Mouse (Mus musculus): ENCODE data around the gene Gm5148. TPM values are rescaled to one million over a fixed set of nuclear protein-coding genes. Genes with fewer than 3 reads are reported as not detected.

The Gm5148 gene
- polyA plus RNA-seq, 1 experiment from 2014 or later: 4.1 TPM

DNA sequence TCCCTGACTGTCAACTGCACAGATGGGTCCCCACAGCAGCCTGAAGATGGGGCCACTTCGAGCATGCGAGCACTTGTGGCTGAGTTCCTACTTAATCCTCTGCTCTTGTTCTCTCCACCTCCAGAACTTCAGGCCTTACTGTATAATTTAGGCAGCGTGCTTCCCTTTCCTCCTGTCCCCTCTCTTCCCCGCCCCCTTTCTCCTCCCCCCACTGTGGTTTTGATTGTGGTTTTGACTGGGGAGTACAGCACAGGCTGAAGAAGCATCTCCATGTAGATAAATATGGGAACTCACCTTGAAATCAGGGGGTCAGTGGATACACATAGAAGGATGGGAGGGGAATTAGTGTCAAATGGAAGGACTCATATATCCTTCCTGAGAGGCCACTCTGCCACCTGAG, 31.3 kb downstream of the Gm5148 start:
- WGBS (ENCODE audit: insufficient replicate concordance): 30% methylated on average over 4 of the region's 4 CpGs
- Histone ChIP-seq H3K27ac (ENCODE audit: low read depth) (no peak overlapping the region), H3K4me3 (ENCODE audit: low read depth, low read length) (no peak overlapping the region), H3K4me1 (ENCODE audit: insufficient read depth) (no peaks in the 10 kb centered on the region; the same call in 1 of the 2 replicates), H3K36me3 (replicated peaks; ENCODE audit: insufficient read depth, low read length) (no peaks in the 10 kb centered on the region), H3K9ac (replicated peaks) (no peak overlapping the region), H3K9me3 (ENCODE audit: low read length) (no peaks in the 10 kb centered on the region), H3K4me2 (ENCODE audit: low read depth, low read length) (no peak overlapping the region), H3K27me3 (ENCODE audit: insufficient read depth, low read length) (no peaks in the 10 kb centered on the region)
- ATAC-seq (no peak), DNase-seq (no peak)
- TF ChIP-seq CTCF (IDR thresholded peaks at IDR 0.05; ENCODE audit: low read depth) (no peak), EP300 (IDR thresholded peaks at IDR 0.05; ENCODE audit: low read depth) (no peak)

DNA sequence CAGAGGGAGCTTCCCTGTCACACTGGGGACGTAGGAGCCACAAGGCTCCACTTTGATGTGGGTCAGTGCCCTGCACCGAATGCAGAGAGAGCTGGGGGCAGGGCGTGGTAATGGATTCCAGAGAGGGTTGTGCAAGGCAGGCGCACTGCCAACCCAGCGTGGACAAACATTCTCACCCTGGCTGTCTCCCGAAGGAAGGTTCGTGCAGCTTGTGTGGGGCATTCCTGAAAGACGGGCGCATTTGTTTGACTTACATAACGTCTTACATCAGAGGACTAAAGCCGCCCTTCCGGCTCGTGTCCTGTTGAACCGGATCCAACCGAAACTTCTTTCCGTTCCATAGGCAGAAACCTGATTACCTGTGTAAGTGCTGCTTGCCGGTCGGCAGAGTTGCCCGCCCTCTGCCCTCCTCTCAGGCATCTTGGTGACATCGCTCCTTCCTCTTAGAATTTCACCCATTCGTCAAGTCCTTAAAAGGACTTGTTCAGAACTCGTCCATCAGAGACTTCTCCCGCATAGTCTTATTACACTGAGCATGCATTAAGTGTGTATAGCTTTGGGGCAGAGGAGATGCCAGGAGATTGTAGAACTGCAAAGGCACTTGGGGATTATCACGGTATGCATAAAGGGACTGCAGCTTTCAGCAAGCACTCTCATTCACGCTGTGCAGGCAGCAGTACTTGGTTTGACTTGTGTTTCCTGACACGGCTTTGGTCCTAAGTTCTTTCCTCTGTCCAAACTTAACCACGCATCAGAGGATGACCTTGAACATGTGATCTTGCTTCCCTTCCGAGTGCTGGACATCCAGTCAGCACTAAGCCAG, 36.9 kb downstream of the Gm5148 start:
- Histone ChIP-seq H3K36me3 (replicated peaks; ENCODE audit: insufficient read depth, low read length) (no peaks in the 10 kb centered on the region), H3K4me1 (ENCODE audit: insufficient read depth) (peaks cover 18% of the 10 kb centered on the region), H3K27me3 (ENCODE audit: insufficient read depth, low read length) (no peaks in the 10 kb centered on the region), H3K27ac (ENCODE audit: low read depth) (peak overlapping the region; percentile 57; the same call in 1 of the 2 replicates), H3K9me3 (ENCODE audit: low read length) (no peaks in the 10 kb centered on the region), H3K4me3 (ENCODE audit: low read depth, low read length) (peak overlapping the region; percentile 35), H3K9ac (replicated peaks) (0 out of 2 replicates have a peak overlapping the region, but pooled peaks have one; percentile 30), H3K4me2 (ENCODE audit: low read depth, low read length) (peak overlapping the region; percentile 65)
- peak; percentile 79 for DNase-seq
- WGBS (ENCODE audit: insufficient replicate concordance): 27% methylated on average over 28 of the region's 28 CpGs
- TF ChIP-seq EP300 (IDR thresholded peaks at IDR 0.05; ENCODE audit: low read depth): no peak
- TF ChIP-seq CTCF (IDR thresholded peaks at IDR 0.05; ENCODE audit: low read depth): no peak
- ATAC-seq: peak; percentile 93

DNA sequence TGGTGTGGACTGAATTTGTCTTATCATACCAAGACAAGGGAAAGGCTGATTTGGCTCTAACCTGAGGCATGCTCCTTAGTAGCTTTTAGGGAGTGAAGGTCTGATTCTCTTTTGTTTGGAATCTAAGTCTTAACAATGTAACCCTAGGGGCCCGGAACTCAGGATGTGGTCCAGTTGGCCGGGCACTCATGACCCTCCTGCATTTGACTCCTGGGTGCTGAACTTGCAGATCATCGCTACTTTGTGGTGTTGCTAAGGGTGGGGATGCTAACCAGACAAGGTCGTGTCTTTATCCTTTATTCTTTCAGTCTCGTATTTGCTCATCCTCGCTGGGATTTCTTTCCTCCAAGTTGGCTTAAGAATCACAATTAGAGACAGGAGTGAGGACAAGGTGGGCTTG, 37.5 kb downstream of the Gm5148 start:
- 0 out of 2 replicates have a peak overlapping the region, but pooled peaks have one; percentile 30 for H3K9ac ChIP-seq (replicated peaks)
- H3K36me3 ChIP-seq (replicated peaks; ENCODE audit: insufficient read depth, low read length): no peaks in the 10 kb centered on the region
- H3K4me3 ChIP-seq (ENCODE audit: low read depth, low read length): peak overlapping the region; percentile 35
- H3K4me1 ChIP-seq (ENCODE audit: insufficient read depth): peaks cover 18% of the 10 kb centered on the region
- peak overlapping the region; percentile 65 for H3K4me2 ChIP-seq (ENCODE audit: low read depth, low read length)
- ATAC-seq (peak; percentile 29; the same call in 1 of the 2 replicates), DNase-seq (no peak)
- no peaks in the 10 kb centered on the region for H3K27me3 ChIP-seq (ENCODE audit: insufficient read depth, low read length)
- WGBS (ENCODE audit: insufficient replicate concordance): 16% methylated on average over 6 of the region's 6 CpGs
- 0 out of 2 replicates have a peak overlapping the region, but pooled peaks have one; percentile 22 for H3K27ac ChIP-seq (ENCODE audit: low read depth)
- no peak for TF ChIP-seq CTCF (IDR thresholded peaks at IDR 0.05; ENCODE audit: low read depth)
- no peak for TF ChIP-seq EP300 (IDR thresholded peaks at IDR 0.05; ENCODE audit: low read depth)
- H3K9me3 ChIP-seq (ENCODE audit: low read length): no peaks in the 10 kb centered on the region

DNA sequence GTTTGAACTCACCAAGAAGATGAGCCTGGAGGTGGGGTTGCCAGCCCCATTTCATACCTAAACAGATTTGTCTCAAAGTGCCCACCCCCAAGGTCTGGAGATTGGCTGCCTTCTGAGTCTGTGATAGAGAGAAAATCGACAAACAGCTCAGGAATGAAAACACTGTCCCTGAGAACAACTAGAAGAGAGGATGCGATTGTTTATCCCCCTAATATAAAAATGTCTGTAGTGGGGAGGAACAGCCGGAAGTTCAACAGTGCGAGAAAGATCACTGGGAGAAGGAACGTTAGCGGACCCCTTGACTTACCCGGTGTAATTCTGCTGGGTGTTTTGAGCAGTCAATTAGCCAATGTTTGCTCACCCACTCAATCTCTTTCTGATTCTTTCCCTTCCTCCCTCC, 38.1 kb downstream of the Gm5148 start:
- H3K36me3 ChIP-seq (replicated peaks; ENCODE audit: insufficient read depth, low read length): no peaks in the 10 kb centered on the region
- TF ChIP-seq EP300 (IDR thresholded peaks at IDR 0.05; ENCODE audit: low read depth) (no peak), CTCF (IDR thresholded peaks at IDR 0.05; ENCODE audit: low read depth) (no peak)
- H3K4me2 ChIP-seq (ENCODE audit: low read depth, low read length): peak overlapping the region; percentile 65
- no peak overlapping the region for H3K4me3 ChIP-seq (ENCODE audit: low read depth, low read length)
- no peak overlapping the region for H3K9ac ChIP-seq (replicated peaks)
- H3K9me3 ChIP-seq (ENCODE audit: low read length): no peaks in the 10 kb centered on the region
- H3K27me3 ChIP-seq (ENCODE audit: insufficient read depth, low read length): no peaks in the 10 kb centered on the region
- DNase-seq: no peak
- 0 out of 2 replicates have a peak overlapping the region, but pooled peaks have one; percentile 22 for H3K27ac ChIP-seq (ENCODE audit: low read depth)
- no peak for ATAC-seq
- 22% methylated on average over 7 of the region's 7 CpGs for WGBS (ENCODE audit: insufficient replicate concordance)
- peaks cover 18% of the 10 kb centered on the region for H3K4me1 ChIP-seq (ENCODE audit: insufficient read depth)

DNA sequence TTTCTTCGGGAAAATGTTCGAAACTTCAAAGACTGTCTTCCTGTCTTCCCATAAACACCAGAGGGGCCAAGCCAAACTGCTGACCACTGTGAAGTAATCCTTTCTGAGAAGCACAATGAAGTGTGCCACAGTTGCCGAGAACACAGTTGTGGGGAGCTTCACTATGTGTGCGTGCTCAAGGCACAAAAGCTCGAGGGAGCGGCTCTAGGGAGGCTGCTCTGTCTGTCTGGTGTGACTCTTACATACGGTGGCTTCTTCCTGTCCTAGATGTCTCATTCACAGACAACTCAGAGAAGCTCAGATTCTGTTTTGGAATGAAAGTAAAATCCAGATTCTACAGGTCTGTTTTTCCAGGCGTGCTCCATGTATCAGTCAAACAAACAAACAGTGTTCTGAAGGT, 48.0 kb downstream of the Gm5148 start:
- no peak for TF ChIP-seq CTCF (IDR thresholded peaks at IDR 0.05; ENCODE audit: low read depth)
- no peak for TF ChIP-seq EP300 (IDR thresholded peaks at IDR 0.05; ENCODE audit: low read depth)

DNA sequence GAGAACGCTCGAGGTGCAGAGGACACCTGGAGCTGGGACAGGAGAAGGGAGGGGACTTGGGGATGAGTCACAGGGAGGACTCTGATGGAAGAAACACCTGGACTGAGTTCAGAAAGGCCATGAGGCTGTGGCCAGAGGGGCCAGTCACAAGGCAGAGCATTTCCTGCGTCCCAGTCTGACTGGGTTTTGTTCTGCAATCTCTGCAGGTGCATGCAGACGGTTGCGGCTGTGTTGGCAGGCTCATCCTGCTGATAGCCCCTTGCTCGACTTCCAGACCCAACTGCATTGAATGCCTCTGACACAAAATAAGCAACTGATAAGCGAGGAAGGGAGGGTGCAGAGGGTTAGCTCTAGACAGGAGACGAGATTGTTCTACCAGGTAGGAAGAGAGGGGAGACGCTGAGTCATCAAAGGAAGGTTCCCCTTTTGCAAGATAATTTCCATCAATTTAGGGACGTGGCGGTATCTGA, 49.2 kb downstream of the Gm5148 start:
- Histone ChIP-seq H3K9me3 (ENCODE audit: low read length) (no peaks in the 10 kb centered on the region), H3K27me3 (ENCODE audit: insufficient read depth, low read length) (no peaks in the 10 kb centered on the region; the same call in 1 of the 2 replicates), H3K4me1 (ENCODE audit: insufficient read depth) (peaks cover 12% of the 10 kb centered on the region; the same call in 1 of the 2 replicates), H3K27ac (ENCODE audit: low read depth) (no peak overlapping the region), H3K4me3 (ENCODE audit: low read depth, low read length) (no peak overlapping the region), H3K9ac (replicated peaks) (no peak overlapping the region), H3K36me3 (replicated peaks; ENCODE audit: insufficient read depth, low read length) (no peaks in the 10 kb centered on the region), H3K4me2 (ENCODE audit: low read depth, low read length) (no peak overlapping the region)
- ATAC-seq: no peak
- WGBS (ENCODE audit: insufficient replicate concordance): 37% methylated on average over 11 of the region's 11 CpGs
- no peak for DNase-seq
- TF ChIP-seq EP300 (IDR thresholded peaks at IDR 0.05; ENCODE audit: low read depth) (no peak), CTCF (IDR thresholded peaks at IDR 0.05; ENCODE audit: low read depth) (no peak)

More for the DNA sequence above, 48.0 kb downstream of the Gm5148 start:
- Histone ChIP-seq H3K9ac (replicated peaks) (no peak overlapping the region), H3K27me3 (ENCODE audit: insufficient read depth, low read length) (no peaks in the 10 kb centered on the region; the same call in 1 of the 2 replicates), H3K4me3 (ENCODE audit: low read depth, low read length) (no peak overlapping the region), H3K27ac (ENCODE audit: low read depth) (no peak overlapping the region), H3K36me3 (replicated peaks; ENCODE audit: insufficient read depth, low read length) (no peaks in the 10 kb centered on the region), H3K4me1 (ENCODE audit: insufficient read depth) (peaks cover 12% of the 10 kb centered on the region; the same call in 1 of the 2 replicates), H3K9me3 (ENCODE audit: low read length) (no peaks in the 10 kb centered on the region), H3K4me2 (ENCODE audit: low read depth, low read length) (no peak overlapping the region)
- ATAC-seq: no peak
- 70% methylated on average over 8 of the region's 8 CpGs for WGBS (ENCODE audit: insufficient replicate concordance)
- DNase-seq: no peak
